Mouse (Mus musculus): Measurements from ENCODE around the gene Adcyap1r1.

Gene Adcyap1r1

DNA sequence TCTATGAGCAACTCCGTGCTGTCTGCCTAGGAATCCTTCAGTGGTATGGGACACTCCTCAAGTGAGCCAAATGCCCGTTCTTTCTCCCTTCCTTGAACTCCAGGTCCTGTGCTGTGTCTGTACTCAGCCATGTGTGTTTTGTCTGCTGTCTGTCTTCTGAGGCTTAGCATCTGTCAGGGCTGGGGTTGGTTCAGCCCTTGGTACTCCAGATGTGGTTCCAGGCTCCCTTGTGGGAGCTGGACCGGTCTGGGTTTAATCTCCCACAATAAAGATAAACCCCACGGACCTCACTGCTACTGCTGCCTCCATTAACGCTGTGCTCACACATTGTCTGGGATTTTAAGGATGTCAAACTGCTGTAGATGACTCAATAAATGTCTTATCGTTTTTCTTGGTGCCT is 49.3 kb downstream of the Adcyap1r1 start:
- DNase-seq (ENCODE audit: low spot score in 2 of 2): no peak

DNA sequence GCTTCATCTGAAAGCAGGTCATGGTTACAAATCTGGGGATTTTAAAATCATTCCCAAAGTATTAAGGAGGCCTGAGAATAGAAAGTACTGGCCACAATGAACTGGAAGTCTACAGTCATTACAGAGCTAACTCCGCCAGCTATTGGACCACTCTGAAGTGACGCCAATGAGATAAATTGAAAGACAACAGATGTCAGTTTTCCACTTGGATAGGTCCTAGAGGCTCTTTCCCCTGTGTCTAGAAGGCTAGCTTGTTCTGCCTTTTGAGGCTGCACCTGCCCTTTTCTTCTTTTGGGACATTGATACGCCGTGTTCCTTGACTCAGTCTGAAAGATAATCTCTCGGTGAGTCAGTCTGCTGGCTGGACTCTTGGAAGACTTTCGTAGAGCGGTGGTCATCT is 50.5 kb downstream of the Adcyap1r1 start:
- no peak for DNase-seq (ENCODE audit: low spot score in 2 of 2)

DNA sequence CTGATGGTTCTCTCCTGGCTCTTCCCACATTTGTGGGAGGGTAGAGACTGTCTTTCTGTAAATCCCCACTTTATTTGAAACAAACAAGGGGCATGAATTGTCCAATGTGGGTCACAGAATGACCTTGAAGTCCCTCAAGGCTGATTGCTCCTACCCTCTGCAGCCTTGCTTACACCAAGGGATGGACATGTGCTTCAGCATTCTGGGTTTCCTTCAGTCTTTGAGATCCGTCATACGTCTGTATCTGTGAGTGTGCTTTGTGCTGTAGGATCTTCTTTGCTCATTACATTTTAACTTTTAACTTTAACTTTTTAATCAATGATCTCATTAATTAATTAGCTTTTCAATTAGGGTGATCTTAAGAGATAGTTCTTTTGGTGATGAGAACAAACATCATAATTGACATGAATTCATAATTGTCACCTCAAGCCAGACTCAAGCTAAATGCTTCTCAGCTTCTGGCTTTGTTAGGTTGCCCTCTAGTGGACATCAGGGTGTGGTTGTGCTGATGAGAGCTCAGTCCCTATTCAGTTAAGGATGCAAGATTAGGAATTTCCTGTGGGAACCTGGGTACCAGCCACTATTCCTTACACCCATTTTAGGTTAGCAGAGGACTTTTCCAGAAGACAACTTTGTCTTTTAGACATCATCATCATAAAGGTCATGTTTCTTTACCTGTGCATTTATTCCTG is 53.2 kb downstream of the Adcyap1r1 start:
- DNase-seq (ENCODE audit: low spot score in 2 of 2): no peak

DNA sequence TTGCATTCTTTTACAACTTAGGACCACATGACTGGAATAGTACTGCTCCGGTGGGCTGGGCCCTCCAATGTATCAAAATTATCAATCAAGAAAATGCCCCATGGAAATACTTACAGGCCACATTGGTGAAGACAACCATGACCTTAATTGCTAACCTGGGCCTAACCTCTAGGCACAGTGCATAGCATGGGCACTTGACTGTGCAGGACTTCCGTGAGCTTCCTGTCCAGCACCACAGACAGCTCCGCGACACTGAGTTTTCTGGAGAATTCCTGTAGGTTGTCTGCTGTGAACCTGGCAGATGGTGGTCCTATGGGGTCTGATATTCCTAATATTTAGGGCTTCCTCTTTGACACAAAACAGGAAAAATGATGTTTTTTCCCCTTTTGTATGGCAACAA is 54.7 kb downstream of the Adcyap1r1 start:
- no peak for DNase-seq (ENCODE audit: low spot score in 2 of 2)

DNA sequence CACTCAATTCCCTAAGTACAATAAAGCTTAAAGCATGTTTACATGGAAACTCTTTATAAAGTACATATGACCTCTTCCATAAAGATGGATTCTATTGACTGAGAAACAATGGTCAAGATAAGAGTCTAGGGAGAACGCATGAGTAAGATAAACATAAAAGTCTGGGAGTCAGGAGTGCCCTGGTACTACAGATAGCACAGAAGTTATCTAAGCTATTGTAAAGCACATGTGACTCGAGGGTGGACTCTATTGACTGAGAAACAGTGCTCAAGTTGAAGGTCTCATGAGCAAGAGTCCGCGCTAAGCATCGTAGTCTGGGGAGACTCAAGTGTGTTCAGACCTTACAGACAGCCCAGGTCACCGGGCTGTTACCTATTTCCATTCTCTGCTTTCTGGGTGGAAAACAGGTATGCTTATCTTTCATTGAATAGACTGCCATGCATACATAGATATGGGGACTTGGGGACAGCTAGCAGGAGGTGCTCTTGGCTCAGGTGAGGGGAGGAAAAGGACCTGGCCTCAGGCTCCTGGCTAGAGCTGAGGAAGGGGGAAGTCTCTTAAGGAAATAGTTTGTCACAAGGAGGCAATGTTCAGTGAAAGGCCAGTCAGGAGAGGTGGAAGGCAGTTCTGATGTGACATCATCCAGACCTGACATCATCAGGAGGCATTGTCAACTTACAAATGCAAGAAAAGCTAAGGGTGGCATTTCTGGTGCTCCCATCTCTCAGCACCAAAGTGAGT is 57.5 kb downstream of the Adcyap1r1 start:
- no peak for DNase-seq (ENCODE audit: low spot score in 2 of 2)

DNA sequence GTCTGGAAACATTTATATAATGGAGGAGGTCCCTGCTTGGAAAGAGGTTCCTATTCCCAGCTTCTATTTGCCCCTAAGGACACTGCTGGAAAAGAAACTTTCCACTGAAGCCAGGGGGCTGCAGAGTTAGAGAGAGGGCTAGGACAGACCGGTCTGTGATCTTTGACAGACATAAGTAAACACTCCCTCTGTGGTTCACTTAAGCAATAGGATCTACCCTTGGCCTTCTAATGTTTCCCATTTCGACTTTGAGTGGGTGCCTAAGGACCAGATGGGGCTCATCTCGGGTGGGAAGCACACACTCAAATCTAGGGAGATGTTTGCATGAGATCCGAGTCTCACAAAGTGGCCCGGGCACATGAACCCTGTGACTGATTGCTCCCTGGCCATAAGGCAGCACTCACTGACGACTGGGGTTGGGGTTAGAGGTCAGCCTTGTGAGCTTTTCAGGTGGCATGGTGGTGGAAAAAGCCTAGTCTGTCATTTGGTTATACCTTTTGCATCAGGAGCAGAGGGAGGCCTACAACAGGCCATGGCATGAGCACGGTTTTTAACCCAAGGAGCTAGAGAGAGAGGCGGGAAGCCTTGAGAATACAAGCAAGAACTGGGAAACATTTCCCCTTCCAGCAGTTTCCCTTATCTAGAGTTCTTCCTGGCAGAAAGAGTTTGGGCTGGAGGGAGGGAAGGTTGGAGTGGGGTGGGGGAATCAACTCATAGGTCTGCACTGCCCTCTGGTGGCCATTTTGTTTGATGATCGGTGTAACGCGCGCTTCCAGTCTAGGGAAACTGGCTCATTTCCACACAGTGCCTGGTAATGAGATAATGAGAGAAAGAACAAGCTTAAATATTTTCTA is 59.7 kb downstream of the Adcyap1r1 start:
- peak in 1 of 2 experiments; percentile 39 for DNase-seq (ENCODE audit: low spot score in 2 of 2)

DNA sequence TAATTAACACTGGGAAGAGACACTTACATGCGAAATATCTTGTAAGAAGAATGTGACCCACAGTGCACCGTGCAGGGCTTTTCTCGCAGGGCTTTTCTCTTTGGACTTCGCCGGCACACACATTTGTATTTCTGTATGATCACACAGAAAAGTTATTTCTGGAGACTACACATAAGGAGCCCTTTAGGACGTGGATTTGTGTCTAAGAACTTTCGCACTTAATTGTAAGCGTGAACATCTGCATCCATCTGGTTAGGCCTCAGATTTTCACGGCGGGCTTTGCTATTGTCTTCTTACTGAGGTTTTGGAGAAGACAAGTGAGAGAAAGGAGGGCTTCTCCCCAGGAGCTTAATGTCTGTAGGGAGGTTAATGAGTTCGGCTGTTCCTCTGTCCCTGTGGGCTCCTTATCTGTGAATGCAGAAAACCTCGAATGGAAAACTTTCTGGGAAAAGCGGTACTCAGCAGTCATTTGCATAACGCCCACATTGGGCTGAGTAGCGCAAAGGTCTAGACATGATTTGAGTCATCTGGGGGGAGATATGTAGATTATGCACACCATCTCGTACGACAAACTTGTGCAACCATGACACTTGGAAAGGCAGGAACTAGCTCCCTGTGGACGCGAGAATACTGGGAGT is 60.4 kb downstream of the Adcyap1r1 start:
- no peak for DNase-seq (ENCODE audit: low spot score in 2 of 2)

DNA sequence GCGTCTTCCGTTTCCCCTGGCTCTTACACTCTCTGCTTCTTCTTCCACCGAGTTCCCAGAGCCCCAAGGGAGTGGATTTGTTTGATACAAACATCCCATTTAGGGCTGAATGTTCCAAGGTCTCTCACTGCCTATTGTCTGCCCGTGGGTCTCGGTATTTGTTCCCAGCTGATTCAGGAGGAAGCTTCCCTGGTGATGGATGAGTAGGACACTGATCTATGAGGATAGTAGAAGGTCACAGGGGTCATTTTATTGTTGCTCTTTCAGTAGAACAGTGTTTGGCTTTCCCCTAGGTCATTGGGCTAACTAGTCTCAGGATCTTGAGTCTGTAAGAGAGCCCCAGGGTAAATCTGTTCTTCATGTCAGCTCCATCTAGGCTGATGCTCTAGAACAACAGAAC is 61.7 kb downstream of the Adcyap1r1 start:
- no peak for DNase-seq (ENCODE audit: low spot score in 2 of 2)

DNA sequence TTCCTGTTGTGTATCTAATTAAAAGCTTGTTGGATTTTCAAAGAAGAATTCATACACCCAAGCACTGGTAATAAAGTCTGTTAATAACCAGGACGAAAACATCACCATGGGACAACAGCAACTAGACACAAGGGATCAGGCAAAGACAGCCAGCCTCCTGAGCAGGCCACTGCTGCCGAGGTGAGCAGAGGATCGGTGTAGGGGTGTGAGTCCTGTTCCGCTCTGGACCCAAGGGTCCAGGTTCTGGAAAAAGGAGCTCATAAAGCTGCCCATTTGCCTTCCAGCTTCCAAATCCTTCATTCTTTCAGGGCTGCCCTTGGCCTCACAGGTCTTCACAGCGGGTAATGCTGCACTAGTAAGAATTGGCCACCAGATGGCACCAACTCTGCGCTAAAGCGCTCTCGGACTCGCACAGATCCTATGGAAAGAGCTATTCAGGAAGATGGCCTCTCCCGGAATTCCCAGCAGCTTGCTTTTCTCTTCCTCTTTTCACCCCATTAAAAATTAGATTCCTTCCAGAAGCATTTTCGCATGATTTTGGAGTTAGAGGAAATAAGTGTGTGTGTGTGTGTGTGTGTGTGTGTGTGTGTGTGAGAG is 67.9 kb downstream of the Adcyap1r1 start:
- DNase-seq (ENCODE audit: low spot score in 2 of 2): peak in 1 of 2 experiments; percentile 23

DNA sequence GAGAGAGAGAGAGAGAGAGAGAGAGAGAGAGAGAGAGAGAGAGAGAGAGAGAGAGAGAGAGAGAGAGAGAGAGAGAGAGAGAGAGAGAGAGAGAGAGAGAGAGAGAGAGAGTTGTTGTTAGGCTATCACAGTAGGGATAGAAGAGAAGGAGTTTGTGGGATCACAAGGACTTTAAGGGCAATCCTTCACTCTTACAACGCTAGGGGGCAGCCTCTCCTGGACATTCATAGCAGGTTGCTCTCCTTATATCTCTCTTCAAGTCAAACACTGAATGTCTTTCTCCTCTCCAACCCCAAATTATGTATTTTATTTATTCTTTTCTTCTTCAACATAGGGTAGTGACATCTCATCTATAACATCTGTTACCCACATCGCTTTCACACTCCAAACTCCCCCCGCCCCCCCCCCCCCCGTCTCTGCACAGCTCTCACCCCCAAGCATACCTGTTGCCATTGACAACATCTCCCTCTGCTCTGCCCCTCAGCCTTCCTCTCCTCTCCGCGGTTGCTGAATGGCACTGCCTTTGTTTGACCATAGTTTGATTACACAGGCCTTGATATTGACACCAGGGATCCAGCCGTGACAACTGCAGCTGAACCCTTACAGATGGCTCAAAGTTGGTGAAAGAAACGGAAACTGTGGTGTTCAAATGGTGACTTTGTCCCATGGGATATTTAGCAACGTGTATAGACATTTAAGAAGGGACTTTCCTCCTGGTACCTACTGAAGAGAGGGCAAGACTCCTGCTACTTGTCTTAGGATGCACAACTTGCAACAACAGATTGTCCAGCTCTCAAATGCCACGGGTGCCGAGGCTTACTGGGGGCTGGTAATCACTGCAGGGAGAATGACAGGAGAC is 68.7 kb downstream of the Adcyap1r1 start:
- no peak for DNase-seq (ENCODE audit: low spot score in 2 of 2)

DNA sequence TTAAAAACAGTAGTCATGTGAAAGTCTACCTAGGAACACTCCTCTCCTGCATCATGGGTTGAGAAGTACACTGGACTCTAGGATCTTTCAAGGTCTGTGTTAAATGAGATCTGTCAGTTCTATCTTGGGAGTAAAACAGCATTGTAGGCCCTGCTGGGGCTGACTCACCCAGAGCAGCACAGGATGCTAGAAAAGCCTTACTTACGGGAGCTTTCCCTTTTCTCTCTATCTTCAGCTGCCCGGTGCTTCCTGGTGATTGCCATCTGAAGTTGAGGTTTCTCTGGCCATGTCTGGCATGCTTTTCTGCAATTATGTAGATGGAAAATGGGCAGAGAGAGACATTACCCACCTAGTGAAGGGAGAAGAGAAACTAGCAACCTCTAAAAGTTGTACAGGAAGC is 84.7 kb downstream of the Adcyap1r1 start:
- no peak for DNase-seq (ENCODE audit: low spot score in 2 of 2)

DNA sequence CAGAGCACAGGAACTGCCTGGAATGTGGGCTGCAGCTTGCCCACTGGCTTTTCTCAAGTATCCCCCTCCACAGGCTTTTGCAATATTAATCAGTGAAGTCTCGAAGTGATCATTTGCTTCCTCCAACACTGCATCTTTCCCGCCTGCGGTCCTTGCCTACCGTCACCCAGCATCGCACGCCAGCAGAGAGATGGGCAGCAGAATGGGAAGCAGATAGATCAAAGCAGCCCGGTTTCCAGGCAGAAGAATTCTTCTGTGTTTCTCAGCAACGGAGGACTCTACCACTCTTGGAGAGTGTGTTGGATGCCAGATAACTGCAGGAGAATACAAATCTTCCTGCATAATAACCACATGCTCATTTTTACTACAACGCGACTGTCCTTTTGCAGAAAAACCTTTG is 87.4 kb downstream of the Adcyap1r1 start:
- no peak for DNase-seq (ENCODE audit: low spot score in 2 of 2)

DNA sequence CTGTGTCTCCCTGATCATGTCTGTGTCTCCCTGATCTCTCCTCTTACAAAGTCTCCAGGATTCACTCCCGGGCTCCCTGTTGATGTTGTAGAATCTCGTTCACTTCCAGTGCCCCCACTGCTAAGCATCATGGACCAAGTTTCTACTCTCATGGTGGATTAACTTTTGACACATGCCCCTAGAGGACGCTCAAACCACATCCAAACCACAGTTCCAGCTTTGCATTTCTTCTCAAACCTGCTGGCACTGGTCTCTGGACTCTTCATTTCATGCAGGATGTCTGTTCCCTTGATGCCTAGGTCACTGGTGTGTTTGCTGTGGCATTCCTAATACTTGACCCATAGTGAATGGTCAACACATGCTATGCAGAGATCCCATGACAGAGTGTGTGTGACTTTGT is 90.6 kb downstream of the Adcyap1r1 start:
- no peak for DNase-seq (ENCODE audit: low spot score in 2 of 2)

DNA sequence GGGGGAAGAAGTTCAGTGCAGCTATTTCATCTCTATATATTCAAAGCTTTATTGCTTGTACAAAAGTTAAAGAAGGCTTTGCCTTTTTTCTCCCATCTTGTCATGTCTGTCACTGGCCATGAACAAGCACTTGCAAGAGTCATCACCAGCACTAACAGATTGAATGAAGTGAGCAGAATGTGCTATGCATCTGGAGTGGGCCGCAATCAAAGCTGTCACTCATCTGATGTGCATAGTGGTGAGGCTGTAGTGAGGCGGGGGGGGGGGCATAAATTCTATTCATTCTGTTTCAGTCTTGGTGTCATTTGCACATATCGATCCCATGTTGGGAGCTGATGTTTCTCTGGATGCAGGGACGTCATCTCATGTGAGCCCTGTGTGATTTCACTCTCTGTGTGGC is 91.6 kb downstream of the Adcyap1r1 start:
- DNase-seq (ENCODE audit: low spot score in 2 of 2): no peak

DNA sequence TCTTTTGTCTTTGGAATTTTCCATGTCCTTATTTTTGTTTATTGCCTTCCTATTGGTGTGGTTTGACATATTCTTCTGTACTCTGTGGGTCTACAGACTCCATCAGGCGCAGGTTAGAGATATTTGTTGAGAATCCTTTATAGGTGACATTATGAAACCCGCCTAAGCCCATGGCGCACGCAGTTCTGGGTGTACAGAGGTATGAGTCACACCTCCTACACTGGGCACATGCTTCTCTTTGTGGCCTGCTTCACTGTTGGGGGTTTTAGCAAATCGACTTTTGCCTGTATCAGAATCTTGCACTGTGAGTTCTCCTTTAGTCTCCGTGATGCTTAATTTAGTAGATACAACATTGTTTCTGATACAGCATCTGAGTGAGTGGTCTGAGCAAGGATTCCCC is 97.4 kb downstream of the Adcyap1r1 start:
- no peak for DNase-seq (ENCODE audit: low spot score in 2 of 2)

DNA sequence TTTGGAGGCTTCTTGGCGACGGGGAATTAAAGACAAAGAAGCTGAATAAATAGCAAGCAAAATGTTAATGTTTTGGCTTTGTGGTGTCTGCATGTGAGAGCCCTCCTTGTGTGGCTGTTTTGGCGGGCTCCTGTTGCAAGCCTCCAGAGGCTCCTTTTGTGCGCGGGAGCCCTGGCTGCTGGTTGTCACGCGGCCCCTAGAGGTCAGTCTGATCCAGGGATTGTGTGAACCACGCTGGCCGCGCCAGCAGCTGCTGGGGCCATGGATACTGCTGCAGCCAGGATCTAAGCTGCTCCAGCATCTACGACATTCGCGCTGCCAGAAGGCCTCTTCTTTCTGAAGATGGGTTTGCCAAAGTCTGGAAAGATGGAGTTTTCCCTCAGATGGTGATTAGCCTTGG is 99.1 kb downstream of the Adcyap1r1 start:
- no peak for DNase-seq (ENCODE audit: low spot score in 2 of 2)
